Mouse (Mus musculus): ENCODE results near the gene Scamp4. TPM values are rescaled to one million over a fixed set of nuclear protein-coding genes. Genes with fewer than 3 reads are reported as not detected.
"Not testable (repeated sequence)": the region's sequence is repeated elsewhere in the genome, so short reads cannot be mapped to it uniquely, and the experiment has no call there.

Scamp4 gene
- polyA plus RNA-seq, 1 experiment from 2014 or later, result 52.0 TPM

GRCm38 (mm10) chr10:80625764-80626163 is 23.1 kb downstream of the Scamp4 start:
- Histone ChIP-seq H3K9me3 (replicated peaks) (no peaks in the 10 kb centered on the region), H3K36me3 (peaks cover 4% of the 10 kb centered on the region), H3K4me2 (no peak overlapping the region), H3K27ac (peak overlapping the region; percentile 92; the same call in 1 of the 2 replicates), H3K27me3 (no peaks in the 10 kb centered on the region), H3K9ac (peak overlapping the region; percentile 27; the same call in 1 of the 2 replicates), H3K4me3 (replicated peaks) (no peak overlapping the region), H3K4me1 (replicated peaks) (peaks cover 71% of the 10 kb centered on the region)
- DNase-seq (no peak), ATAC-seq (ENCODE audit: low read depth) (no peak)
- WGBS (ENCODE audit: insufficient replicate concordance), result 83% methylated on average over 4 of the region's 4 CpGs

DNA sequence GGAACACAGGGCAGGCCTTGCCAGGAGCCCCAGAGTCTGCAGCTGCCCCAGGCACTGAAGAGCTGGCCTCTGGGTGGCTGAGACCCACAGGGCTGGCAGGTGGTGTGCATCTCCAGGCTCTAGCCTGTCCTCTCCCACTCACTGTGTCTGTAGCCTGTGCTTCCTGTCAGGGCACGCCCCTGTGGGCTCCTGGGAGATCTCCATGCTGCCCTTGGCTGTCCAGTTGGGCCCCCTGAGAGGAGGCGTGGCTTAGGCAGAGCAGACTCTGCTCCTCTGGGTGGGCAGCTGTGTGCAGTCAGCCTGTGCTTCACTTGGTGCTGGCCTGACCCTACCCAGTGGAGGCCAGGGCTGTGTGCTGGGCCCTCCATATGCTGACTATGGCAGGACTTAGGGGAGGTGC is 25.0 kb downstream of the Scamp4 start:
- Histone ChIP-seq H3K4me3 (replicated peaks) (no peak overlapping the region), H3K9ac (peak overlapping the region; percentile 30; the same call in 1 of the 2 replicates), H3K4me1 (replicated peaks) (peaks cover 73% of the 10 kb centered on the region), H3K36me3 (peaks cover 8% of the 10 kb centered on the region), H3K27ac (peak overlapping the region; percentile 6), H3K27me3 (no peaks in the 10 kb centered on the region), H3K9me3 (replicated peaks) (no peaks in the 10 kb centered on the region), H3K4me2 (no peak overlapping the region)
- ATAC-seq (ENCODE audit: low read depth) (0 out of 2 replicates have a peak, but pooled peaks have one; percentile 13), DNase-seq (no peak)
- WGBS (ENCODE audit: insufficient replicate concordance), result 34% methylated on average over 2 of the region's 2 CpGs

DNA sequence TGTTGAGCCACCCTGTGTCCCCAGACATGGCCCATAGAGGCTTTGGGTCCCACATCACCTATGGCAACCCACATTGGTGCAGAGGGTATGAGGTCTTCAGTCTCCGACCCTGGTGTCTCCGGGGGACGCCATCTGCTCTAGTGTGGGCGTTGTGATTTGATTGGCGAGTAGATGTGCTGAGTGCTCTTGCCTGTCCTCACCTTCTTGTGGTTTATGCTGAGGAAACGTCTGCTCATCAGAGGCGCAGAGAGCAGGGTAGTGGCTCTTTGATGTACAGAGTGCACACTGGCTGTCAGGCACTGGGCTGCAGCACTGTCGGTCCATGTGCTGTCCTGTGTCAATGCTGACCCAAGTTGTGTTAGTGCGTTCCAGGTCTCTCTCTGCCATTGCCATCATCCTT is 26.3 kb downstream of the Scamp4 start:
- WGBS (ENCODE audit: insufficient replicate concordance), result 67% methylated on average over 9 of the region's 9 CpGs
- Histone ChIP-seq H3K27me3 (no peaks in the 10 kb centered on the region), H3K9ac (no peak overlapping the region), H3K9me3 (replicated peaks) (no peaks in the 10 kb centered on the region), H3K4me1 (replicated peaks) (peaks cover 63% of the 10 kb centered on the region), H3K4me2 (no peak overlapping the region), H3K27ac (no peak overlapping the region), H3K4me3 (replicated peaks) (no peak overlapping the region), H3K36me3 (peaks cover 11% of the 10 kb centered on the region)
- ATAC-seq (ENCODE audit: low read depth) (no peak), DNase-seq (no peak)

DNA sequence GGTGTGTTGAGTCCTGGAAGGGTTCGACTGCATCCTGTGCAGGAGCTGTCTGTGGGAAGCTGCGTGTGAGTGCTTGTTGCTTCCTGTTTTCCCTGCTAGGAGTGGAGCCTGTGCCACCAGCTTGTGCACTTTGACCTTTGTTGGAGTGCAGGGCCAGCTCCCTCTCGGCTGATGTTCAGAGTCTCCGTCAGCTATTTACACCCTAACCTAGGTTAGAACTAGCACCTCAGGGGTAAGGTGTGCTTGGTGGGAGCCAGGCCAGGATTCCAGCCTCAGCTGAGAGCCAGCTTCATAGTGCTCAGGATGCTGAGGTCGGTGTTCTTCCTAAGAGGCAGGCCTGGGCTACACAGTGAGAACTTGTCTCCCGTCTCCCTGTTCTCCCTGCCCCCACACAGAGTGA is 32.7 kb downstream of the Scamp4 start:
- peak overlapping the region; percentile 40 for H3K27ac ChIP-seq
- DNase-seq (no peak), ATAC-seq (ENCODE audit: low read depth) (no peak)
- 67% methylated on average over 6 of the region's 6 CpGs for WGBS (ENCODE audit: insufficient replicate concordance)
- no peak overlapping the region for H3K4me2 ChIP-seq
- peaks cover 72% of the 10 kb centered on the region for H3K36me3 ChIP-seq
- H3K27me3 ChIP-seq, result no peaks in the 10 kb centered on the region
- H3K4me3 ChIP-seq (replicated peaks), result no peak overlapping the region
- H3K4me1 ChIP-seq (replicated peaks), result peaks cover 26% of the 10 kb centered on the region
- H3K9me3 ChIP-seq (replicated peaks), result no peaks in the 10 kb centered on the region
- H3K9ac ChIP-seq, result no peak overlapping the region

DNA sequence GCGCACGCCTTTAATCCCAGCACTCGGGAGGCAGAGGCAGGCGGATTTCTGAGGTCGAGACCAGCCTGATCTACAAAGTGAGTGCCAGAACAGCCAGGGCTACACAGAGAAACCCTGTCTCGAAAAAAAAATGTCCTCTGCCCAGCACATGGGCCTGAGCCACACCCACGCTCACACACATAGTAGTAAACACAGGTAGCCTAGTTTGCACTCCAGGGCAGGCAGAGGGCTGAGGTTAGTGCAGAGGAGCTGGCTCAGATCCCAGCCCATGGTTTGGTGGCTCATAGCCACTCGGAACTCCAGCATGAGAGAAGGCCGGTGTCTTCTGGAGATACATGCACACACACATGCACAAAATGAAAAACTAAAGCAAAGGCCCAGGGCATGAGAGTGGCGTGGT is 44.3 kb downstream of the Scamp4 start:
- H3K4me3 ChIP-seq (replicated peaks), result no peak overlapping the region
- H3K36me3 ChIP-seq, result peaks cover 41% of the 10 kb centered on the region
- H3K9me3 ChIP-seq (replicated peaks), result no peaks in the 10 kb centered on the region
- ATAC-seq (ENCODE audit: low read depth), result no peak
- H3K9ac ChIP-seq, result no peak overlapping the region
- WGBS (ENCODE audit: insufficient replicate concordance), result 81% methylated on average over 10 of the region's 10 CpGs
- no peak overlapping the region for H3K4me2 ChIP-seq
- H3K4me1 ChIP-seq (replicated peaks), result 0 out of 2 replicates have a peak, but pooled peaks cover 3% of the 10 kb centered on the region
- no peak for DNase-seq
- no peaks in the 10 kb centered on the region for H3K27me3 ChIP-seq
- no peak overlapping the region for H3K27ac ChIP-seq

- ATAC-seq (ENCODE audit: low read depth); DNase-seq: not testable (repeated sequence)
Measured at GRCm38 (mm10) chr10:80649910-80650309, 47.2 kb downstream of the Scamp4 start.

DNA sequence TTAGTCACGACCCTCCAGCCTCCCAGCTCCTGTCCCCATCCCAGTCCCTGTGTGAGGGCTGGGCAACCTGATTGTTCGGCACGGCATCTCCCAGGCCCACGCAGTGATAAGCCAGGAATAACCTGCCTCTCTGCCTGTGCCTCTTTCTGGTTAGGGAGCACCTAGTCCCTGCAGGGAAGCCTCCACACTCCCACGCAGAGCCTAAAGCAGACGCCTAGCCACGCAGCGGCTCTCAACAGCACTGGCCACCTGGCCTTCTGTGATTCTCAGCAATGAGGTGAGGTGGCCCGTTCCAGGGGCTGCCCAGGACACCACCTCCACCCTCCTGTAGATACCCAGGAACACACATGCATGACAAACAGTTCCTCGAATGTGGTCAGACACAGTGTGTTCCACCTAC is 47.7 kb downstream of the Scamp4 start:
- H3K4me2 ChIP-seq, result no peak overlapping the region
- peaks cover 10% of the 10 kb centered on the region for H3K36me3 ChIP-seq
- ATAC-seq (ENCODE audit: low read depth), result no peak
- no peak overlapping the region for H3K27ac ChIP-seq
- H3K9ac ChIP-seq, result no peak overlapping the region
- 79% methylated on average over 10 of the region's 10 CpGs for WGBS (ENCODE audit: insufficient replicate concordance)
- no peak overlapping the region for H3K4me3 ChIP-seq (replicated peaks)
- no peaks in the 10 kb centered on the region for H3K9me3 ChIP-seq (replicated peaks)
- DNase-seq, result no peak
- H3K4me1 ChIP-seq (replicated peaks), result peaks cover 24% of the 10 kb centered on the region
- no peaks in the 10 kb centered on the region for H3K27me3 ChIP-seq

More at GRCm38 (mm10) chr10:80649910-80650309, 47.2 kb downstream of the Scamp4 start:
- WGBS (ENCODE audit: insufficient replicate concordance), result 78% methylated on average over 6 of the region's 6 CpGs
- H3K27me3 ChIP-seq; H3K9me3 ChIP-seq (replicated peaks); H3K27ac ChIP-seq; H3K9ac ChIP-seq; H3K4me3 ChIP-seq (replicated peaks); H3K4me2 ChIP-seq: not testable (repeated sequence)
- peaks cover 19% of the 10 kb centered on the region for H3K4me1 ChIP-seq (replicated peaks)
- H3K36me3 ChIP-seq, result peaks cover 14% of the 10 kb centered on the region

- Histone ChIP-seq H3K36me3 (no peaks in the 10 kb centered on the region), H3K27ac (no peak overlapping the region), H3K27me3 (no peaks in the 10 kb centered on the region), H3K9ac (no peak overlapping the region), H3K4me2 (no peak overlapping the region), H3K4me1 (replicated peaks) (peaks cover 49% of the 10 kb centered on the region), H3K9me3 (replicated peaks) (no peaks in the 10 kb centered on the region), H3K4me3 (replicated peaks) (no peak overlapping the region)
- no peak for ATAC-seq (ENCODE audit: low read depth)
- DNase-seq, result no peak
- 72% methylated on average over 6 of the region's 6 CpGs for WGBS (ENCODE audit: insufficient replicate concordance)
Measured at GRCm38 (mm10) chr10:80653156-80653720, 50.6 kb downstream of the Scamp4 start.

- DNase-seq, result no peak
- peak overlapping the region; percentile 93 for H3K4me2 ChIP-seq
- no peaks in the 10 kb centered on the region for H3K27me3 ChIP-seq
- no peaks in the 10 kb centered on the region for H3K36me3 ChIP-seq
- H3K4me1 ChIP-seq (replicated peaks), result peaks cover 55% of the 10 kb centered on the region
- H3K4me3 ChIP-seq (replicated peaks), result peak overlapping the region; percentile 87; the same call in 1 of the 2 replicates
- ATAC-seq (ENCODE audit: low read depth), result no peak
- H3K9me3 ChIP-seq (replicated peaks), result no peaks in the 10 kb centered on the region
- 0 out of 2 replicates have a peak overlapping the region, but pooled peaks have one; percentile 95 for H3K9ac ChIP-seq
- WGBS (ENCODE audit: insufficient replicate concordance), result 83% methylated on average over 6 of the region's 6 CpGs
- H3K27ac ChIP-seq, result no peak overlapping the region; the same call in 1 of the 2 replicates
Measured at GRCm38 (mm10) chr10:80654866-80655265, 52.2 kb downstream of the Scamp4 start.

DNA sequence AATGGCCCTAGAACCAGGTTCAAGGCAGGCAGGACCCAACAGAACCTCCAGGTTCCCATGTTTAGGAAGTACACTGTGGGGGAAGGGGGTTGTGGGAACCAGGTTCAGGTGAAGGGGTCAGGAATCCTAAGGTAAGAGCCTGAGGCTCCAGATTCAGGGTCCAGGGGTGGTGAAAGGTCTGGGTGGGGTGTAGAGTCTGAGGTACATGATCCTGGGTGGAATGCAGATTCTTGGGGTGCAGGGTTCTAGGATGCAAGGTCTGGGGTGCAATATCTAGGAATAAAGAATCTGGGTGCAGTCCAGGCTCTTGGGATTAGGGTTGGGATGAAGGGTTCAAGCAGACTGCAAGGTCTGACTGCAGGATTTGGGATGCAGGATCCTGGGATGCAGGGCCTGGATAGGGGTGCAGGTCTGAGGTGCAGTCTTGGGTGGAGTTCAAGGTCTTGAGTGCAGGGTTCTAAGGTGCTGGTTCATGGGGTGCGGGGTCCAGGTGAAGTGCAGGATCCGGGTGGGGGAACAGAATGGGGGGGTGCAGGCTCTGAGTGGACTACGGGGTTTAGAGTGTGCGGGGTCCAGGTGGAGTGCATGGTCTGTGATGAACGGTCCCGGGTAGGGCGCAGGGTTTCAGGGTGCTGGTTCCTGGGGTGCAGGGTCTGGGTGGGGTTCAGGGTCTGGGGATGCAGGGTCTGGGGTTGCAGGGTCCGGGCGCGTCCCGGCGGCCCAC is 52.9 kb downstream of the Scamp4 start:
- DNase-seq (no peak), ATAC-seq (ENCODE audit: low read depth) (peak; percentile 24)
- H3K4me3 ChIP-seq (replicated peaks), result peak overlapping the region; percentile 87
- no peaks in the 10 kb centered on the region for H3K27me3 ChIP-seq
- H3K27ac ChIP-seq, result peak overlapping the region; percentile 88
- H3K36me3 ChIP-seq, result no peaks in the 10 kb centered on the region
- WGBS (ENCODE audit: insufficient replicate concordance), result 4% methylated on average over 12 of the region's 12 CpGs
- H3K4me2 ChIP-seq, result peak overlapping the region; percentile 93
- H3K9me3 ChIP-seq (replicated peaks), result no peaks in the 10 kb centered on the region
- H3K4me1 ChIP-seq (replicated peaks), result peaks cover 55% of the 10 kb centered on the region
- peak overlapping the region; percentile 95 for H3K9ac ChIP-seq

- H3K27me3 ChIP-seq, result no peaks in the 10 kb centered on the region
- H3K27ac ChIP-seq, result peak overlapping the region; percentile 88
- peaks cover 59% of the 10 kb centered on the region for H3K4me1 ChIP-seq (replicated peaks)
- no peaks in the 10 kb centered on the region for H3K9me3 ChIP-seq (replicated peaks)
- H3K4me2 ChIP-seq, result peak overlapping the region; percentile 93
- peak overlapping the region; percentile 87 for H3K4me3 ChIP-seq (replicated peaks)
- peak overlapping the region; percentile 95 for H3K9ac ChIP-seq
- DNase-seq, result peak; percentile 93
- no peaks in the 10 kb centered on the region for H3K36me3 ChIP-seq
- WGBS (ENCODE audit: insufficient replicate concordance), result under 1% methylated on average over 67 of the region's 72 CpGs
- ATAC-seq (ENCODE audit: low read depth), result peak; percentile 66
Measured at GRCm38 (mm10) chr10:80656130-80656862, 53.6 kb downstream of the Scamp4 start.
